Mouse (Mus musculus): ENCODE measurements around the gene Usp47. TPM values are rescaled to one million over a fixed set of nuclear protein-coding genes. Genes with fewer than 3 reads are reported as not detected.
A peak's percentile ranks its signal among the peaks of the same experiment; 100 is the strongest.

Usp47 gene
- polyA plus RNA-seq, 1 experiment from 2014 or later = 68.0 TPM

DNA sequence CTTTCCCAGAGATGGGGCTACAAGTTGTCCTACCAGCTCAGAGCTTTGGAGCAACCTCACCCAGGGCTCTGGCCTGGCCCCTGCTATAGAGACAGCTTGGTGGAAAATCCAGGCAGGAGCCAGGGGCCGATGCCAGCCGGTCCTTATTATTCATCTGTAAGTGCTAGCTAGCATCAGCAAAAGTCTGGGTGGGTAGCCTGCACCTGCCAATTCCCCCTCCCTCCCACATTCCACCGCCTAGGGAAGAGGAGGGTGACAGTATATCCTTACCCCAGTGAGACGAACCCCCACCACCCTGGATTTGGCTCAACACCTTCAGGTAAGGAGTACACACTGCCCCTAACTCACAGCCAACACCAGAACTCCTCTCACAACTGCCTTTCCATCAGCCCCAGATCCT, 104.7 kb downstream of the Usp47 start:
- Histone ChIP-seq H3K36me3 (no peaks in the 10 kb centered on the region), H3K4me2 (no peak overlapping the region), H3K27me3 (no peaks in the 10 kb centered on the region), H3K4me1 (replicated peaks) (no peaks in the 10 kb centered on the region; the same call in 1 of the 2 replicates), H3K9me3 (no peaks in the 10 kb centered on the region), H3K4me3 (no peak overlapping the region), H3K27ac (replicated peaks) (no peak overlapping the region), H3K9ac (no peak overlapping the region)
- no peak for ATAC-seq (ENCODE audit: low read depth)
- WGBS = 86% methylated on average over 4 of the region's 4 CpGs

DNA sequence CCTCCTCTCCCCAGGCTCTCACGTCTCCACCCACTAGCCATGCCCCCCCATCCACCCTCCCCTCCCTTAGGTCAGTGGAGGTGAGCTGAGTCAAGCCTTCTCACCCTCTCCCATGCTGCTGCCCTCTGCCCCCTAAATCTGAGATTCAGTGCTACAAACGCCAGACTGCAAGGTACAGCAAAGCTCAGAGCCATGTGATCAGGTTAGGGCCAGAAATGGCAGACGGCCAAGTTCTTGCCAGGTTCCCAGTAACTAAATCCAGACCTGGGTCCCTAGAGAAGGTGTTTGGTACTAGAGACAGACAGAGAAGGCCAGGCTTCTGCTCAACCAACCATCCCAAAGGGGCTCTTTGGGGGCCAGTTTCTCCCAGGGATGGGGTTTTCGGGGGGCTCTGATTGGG, 105.5 kb downstream of the Usp47 start:
- Histone ChIP-seq H3K9me3 (no peaks in the 10 kb centered on the region), H3K9ac (no peak overlapping the region), H3K4me3 (no peak overlapping the region), H3K36me3 (no peaks in the 10 kb centered on the region), H3K27me3 (no peaks in the 10 kb centered on the region), H3K27ac (replicated peaks) (no peak overlapping the region), H3K4me2 (no peak overlapping the region), H3K4me1 (replicated peaks) (no peaks in the 10 kb centered on the region; the same call in 1 of the 2 replicates)
- ATAC-seq (ENCODE audit: low read depth) = 0 out of 2 replicates have a peak, but pooled peaks have one; percentile 27
- WGBS = 83% methylated on average over 4 of the region's 4 CpGs

DNA sequence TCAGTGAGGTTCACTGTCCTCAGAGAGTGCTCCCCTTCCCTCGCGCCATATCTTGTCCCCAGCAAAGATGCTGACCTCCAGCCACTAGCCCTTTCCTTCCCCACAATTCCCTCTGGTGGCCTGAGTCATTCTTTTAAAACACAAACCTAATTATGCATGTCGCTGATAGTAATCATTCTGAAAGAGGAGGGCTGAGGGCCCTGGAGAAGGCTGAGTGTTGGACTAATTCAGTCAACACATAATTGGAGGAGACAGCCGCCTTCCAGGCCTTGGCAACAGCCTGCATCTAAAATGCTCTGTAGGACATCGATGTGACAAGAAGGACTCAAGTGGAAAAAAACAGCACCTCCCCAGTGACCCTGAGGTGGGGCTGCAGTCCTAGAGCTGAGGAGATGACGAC, 106.5 kb downstream of the Usp47 start:
- Histone ChIP-seq H3K27ac (replicated peaks) (no peak overlapping the region), H3K9me3 (no peaks in the 10 kb centered on the region), H3K36me3 (no peaks in the 10 kb centered on the region), H3K4me1 (replicated peaks) (no peaks in the 10 kb centered on the region; the same call in 1 of the 2 replicates), H3K9ac (no peak overlapping the region), H3K4me2 (no peak overlapping the region), H3K4me3 (no peak overlapping the region), H3K27me3 (no peaks in the 10 kb centered on the region)
- ATAC-seq (ENCODE audit: low read depth) = no peak
- 84% methylated on average over 6 of the region's 6 CpGs for WGBS

DNA sequence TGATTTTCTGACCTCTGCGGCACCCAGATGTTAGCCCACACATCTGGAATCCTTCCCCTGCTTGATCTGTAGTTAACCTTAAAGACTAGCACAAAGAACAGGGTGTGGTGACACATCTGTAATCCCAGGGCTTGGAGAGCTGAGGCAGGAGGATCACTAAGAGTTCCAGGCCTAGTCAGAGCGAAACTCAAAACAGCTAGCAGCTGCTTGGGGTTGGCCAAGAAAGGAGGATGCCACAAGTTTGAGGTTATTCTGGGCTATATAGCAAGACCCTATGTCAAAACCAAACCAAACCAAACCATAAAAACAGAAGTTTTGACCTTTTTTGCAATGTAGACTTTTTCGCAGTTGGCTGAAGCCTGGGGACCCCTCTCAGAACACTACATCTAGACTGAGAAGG, 107.4 kb downstream of the Usp47 start:
- Histone ChIP-seq H3K4me3 (no peak overlapping the region), H3K27me3 (no peaks in the 10 kb centered on the region), H3K27ac (replicated peaks) (no peak overlapping the region), H3K36me3 (no peaks in the 10 kb centered on the region), H3K9ac (no peak overlapping the region), H3K9me3 (no peaks in the 10 kb centered on the region), H3K4me1 (replicated peaks) (no peaks in the 10 kb centered on the region; the same call in 1 of the 2 replicates), H3K4me2 (no peak overlapping the region)
- 94% methylated on average over 3 of the region's 3 CpGs for WGBS
- no peak for ATAC-seq (ENCODE audit: low read depth)

DNA sequence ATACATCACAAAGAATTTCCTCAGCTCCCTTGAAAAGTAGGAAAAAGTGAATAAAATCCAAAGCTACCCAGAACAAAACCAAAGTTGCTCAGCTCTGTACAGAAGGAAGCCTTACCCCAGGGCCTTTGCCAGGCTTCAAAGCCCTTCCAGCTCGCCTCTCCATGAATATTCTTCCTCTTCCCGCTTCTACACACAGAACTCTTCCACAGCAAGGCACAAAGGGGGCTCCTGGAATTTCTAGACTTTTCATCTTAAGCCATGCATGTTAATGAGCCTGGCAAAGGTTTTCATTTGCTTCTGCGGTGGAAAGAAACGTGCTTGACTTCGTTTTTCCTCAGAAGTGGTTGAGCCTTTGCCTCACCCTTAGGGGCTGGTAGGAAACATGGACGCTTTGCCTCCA, 108.7 kb downstream of the Usp47 start:
- Histone ChIP-seq H3K4me3 (no peak overlapping the region), H3K27me3 (no peaks in the 10 kb centered on the region), H3K4me1 (replicated peaks) (no peaks in the 10 kb centered on the region), H3K36me3 (no peaks in the 10 kb centered on the region), H3K4me2 (no peak overlapping the region), H3K27ac (replicated peaks) (no peak overlapping the region), H3K9ac (no peak overlapping the region), H3K9me3 (no peaks in the 10 kb centered on the region)
- no peak for ATAC-seq (ENCODE audit: low read depth)
- 61% methylated on average over 6 of the region's 6 CpGs for WGBS

DNA sequence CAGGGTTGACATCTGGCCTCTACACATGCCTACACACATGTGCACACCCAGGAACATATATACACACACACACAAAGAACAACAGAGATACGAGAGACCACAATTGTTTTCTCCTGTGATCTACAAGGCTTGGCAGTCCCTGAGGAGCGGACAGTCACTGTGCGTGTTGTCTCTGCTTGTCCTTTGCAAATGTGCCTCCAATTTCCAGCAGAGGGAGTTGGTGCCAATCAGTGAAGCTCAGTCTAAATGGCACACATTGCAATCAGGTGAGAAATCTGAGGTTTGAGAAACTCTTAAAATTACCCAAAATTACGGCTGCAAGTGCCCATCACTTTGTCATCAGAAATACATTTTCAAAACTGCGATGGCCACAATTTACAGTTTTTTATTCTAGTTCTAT, 110.0 kb downstream of the Usp47 start:
- no peak overlapping the region for H3K27ac ChIP-seq (replicated peaks)
- H3K4me3 ChIP-seq = no peak overlapping the region
- H3K4me1 ChIP-seq (replicated peaks) = no peaks in the 10 kb centered on the region
- no peak for ATAC-seq (ENCODE audit: low read depth)
- no peak overlapping the region for H3K9ac ChIP-seq
- H3K36me3 ChIP-seq = no peaks in the 10 kb centered on the region
- WGBS = 91% methylated on average over 5 of the region's 5 CpGs
- H3K9me3 ChIP-seq = no peaks in the 10 kb centered on the region
- H3K4me2 ChIP-seq = no peak overlapping the region
- no peaks in the 10 kb centered on the region for H3K27me3 ChIP-seq

DNA sequence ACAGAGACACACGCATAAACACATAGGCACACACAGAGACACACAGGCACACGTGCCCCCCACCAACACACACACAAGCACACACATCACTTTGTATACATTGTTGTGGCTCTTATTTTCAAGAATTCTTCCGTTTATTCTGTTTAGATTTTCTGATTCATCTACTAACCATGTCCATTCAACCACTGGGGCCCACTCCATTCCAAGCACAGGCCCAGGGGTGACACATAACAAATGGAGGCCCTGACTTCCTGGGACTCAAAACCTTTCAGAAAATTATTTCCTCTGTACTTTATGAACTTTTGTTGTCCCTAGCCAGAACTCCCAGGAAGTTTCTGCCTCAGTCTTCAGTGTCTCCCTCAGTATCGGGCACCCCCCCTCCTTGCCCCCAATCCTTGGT, 111.9 kb downstream of the Usp47 start:
- no peak overlapping the region for H3K4me2 ChIP-seq
- no peaks in the 10 kb centered on the region for H3K4me1 ChIP-seq (replicated peaks)
- H3K9me3 ChIP-seq = no peaks in the 10 kb centered on the region
- WGBS = 95% methylated on average over 4 of the region's 4 CpGs
- H3K27ac ChIP-seq (replicated peaks) = no peak overlapping the region
- H3K9ac ChIP-seq = no peak overlapping the region
- ATAC-seq (ENCODE audit: low read depth) = no peak
- no peaks in the 10 kb centered on the region for H3K27me3 ChIP-seq
- no peak overlapping the region for H3K4me3 ChIP-seq
- no peaks in the 10 kb centered on the region for H3K36me3 ChIP-seq

DNA sequence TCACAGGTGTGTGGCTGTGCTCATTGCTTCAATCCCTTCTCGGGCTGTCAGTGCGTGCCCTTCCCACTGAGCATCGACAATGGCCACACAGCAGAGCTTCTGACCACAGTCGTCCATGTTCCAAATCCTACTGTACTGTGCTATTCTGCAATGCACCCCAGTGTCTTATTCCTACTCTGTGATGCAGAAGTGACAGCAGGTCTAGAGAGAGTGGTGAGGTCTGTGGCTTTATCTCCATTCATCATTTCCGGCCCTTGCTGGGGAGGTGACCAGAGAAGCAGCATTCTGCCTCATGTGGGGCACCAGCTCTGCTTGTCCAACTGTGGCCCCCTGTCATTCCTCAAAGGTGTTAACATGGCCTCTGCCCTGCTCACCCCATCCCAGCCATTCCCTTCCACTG, 113.2 kb downstream of the Usp47 start:
- H3K4me3 ChIP-seq = no peak overlapping the region
- no peak for ATAC-seq (ENCODE audit: low read depth)
- H3K36me3 ChIP-seq = no peaks in the 10 kb centered on the region
- no peak overlapping the region for H3K4me2 ChIP-seq
- no peak overlapping the region for H3K27ac ChIP-seq (replicated peaks)
- no peaks in the 10 kb centered on the region for H3K4me1 ChIP-seq (replicated peaks)
- no peaks in the 10 kb centered on the region for H3K9me3 ChIP-seq
- 83% methylated on average over 5 of the region's 5 CpGs for WGBS
- H3K9ac ChIP-seq = no peak overlapping the region
- H3K27me3 ChIP-seq = no peaks in the 10 kb centered on the region

DNA sequence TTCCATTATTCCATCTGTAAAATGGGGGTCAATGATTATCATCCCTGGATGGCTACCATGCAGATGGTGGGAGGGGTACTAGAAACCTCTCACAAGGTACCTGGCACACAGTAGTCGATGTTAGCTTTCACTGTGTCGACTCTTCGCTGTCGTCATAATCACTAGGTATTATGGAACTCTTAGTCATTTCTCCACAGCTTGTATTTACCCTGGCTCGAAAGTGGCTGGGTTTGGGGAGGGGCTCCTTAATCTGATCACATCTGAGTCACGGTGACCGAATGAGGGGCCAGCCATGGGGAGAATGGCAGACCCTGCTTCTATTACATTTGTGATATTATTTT, 114.8 kb downstream of the Usp47 start:
- no peak overlapping the region for H3K9ac ChIP-seq
- H3K27me3 ChIP-seq = no peaks in the 10 kb centered on the region
- no peak overlapping the region for H3K4me3 ChIP-seq
- H3K36me3 ChIP-seq = no peaks in the 10 kb centered on the region
- H3K4me2 ChIP-seq = no peak overlapping the region
- no peak for ATAC-seq (ENCODE audit: low read depth)
- H3K27ac ChIP-seq (replicated peaks) = no peak overlapping the region
- WGBS = 93% methylated on average over 7 of the region's 7 CpGs
- peaks cover 5% of the 10 kb centered on the region for H3K4me1 ChIP-seq (replicated peaks)
- H3K9me3 ChIP-seq = no peaks in the 10 kb centered on the region

DNA sequence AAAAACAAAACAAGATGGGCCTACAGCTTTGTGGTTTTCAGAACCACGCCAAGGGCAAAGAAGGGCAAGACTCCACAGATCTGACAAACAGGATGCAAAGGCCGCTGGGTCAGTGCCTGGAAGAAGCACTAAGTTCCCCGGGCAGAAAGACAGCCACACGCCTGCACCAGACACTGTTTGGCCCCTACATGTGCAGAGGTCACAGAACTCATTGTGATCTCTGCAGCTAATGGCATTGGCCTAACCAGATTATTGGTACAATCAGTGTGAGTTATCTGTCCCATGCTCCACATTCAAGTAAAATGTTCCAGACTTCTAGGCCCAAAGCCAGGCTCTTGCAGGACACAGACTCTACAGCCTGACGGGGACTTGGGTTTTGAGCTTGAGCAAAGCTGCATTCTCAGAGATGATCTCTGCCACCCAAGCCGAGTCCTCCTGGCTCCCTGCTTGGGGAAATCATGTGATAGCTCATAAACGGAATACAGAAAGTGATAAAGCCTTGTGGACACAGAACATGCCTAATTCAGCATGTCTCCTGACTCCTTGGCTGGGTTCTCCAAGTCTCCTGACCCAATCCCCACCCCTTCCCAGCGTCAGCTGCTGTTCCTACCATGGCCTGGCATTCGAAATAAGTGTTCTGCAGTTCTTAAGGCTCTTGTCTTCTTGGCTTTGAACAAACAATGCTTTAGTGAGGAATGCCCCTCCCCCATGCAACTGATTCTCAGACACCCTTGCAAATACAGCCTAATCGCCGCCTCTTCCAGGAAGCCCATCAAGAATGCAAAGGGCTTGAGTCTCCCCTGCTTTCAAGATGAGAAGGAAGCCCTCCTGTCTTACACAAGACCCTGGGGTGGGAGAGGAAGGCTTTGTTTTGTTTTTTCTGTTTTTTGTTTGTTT, 115.5 kb downstream of the Usp47 start:
- Histone ChIP-seq H3K4me1 (replicated peaks) (peaks cover 11% of the 10 kb centered on the region), H3K27me3 (no peaks in the 10 kb centered on the region), H3K36me3 (no peaks in the 10 kb centered on the region), H3K4me3 (no peak overlapping the region), H3K27ac (replicated peaks) (no peak overlapping the region), H3K9ac (no peak overlapping the region), H3K9me3 (no peaks in the 10 kb centered on the region), H3K4me2 (no peak overlapping the region)
- ATAC-seq (ENCODE audit: low read depth) = no peak
- WGBS = 77% methylated on average over 11 of the region's 11 CpGs

DNA sequence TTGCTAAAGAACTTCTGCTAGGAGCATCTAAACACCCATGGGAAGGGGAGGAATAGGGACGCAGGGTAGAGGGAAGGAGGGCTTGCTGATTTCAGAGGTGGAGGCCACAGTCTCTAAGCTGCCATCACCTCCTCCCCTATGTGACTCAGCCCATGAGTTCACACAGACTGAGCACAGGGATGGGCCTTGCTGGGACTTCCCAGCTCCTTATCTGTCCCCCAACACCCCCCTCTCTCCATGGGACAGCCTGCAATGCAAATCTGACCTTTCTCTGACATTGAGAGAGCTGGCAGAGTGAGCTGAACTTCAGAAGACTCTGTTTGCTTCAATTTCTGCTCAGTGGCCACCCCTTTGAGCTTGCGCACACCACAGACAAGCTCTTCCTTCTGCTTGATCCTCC, 117.4 kb downstream of the Usp47 start:
- Histone ChIP-seq H3K4me1 (replicated peaks) (peaks cover 19% of the 10 kb centered on the region), H3K36me3 (no peaks in the 10 kb centered on the region), H3K9ac (no peak overlapping the region), H3K27me3 (no peaks in the 10 kb centered on the region), H3K4me2 (no peak overlapping the region), H3K9me3 (no peaks in the 10 kb centered on the region), H3K4me3 (no peak overlapping the region), H3K27ac (replicated peaks) (no peak overlapping the region)
- no peak for ATAC-seq (ENCODE audit: low read depth)
- 93% methylated on average over 2 of the region's 2 CpGs for WGBS

DNA sequence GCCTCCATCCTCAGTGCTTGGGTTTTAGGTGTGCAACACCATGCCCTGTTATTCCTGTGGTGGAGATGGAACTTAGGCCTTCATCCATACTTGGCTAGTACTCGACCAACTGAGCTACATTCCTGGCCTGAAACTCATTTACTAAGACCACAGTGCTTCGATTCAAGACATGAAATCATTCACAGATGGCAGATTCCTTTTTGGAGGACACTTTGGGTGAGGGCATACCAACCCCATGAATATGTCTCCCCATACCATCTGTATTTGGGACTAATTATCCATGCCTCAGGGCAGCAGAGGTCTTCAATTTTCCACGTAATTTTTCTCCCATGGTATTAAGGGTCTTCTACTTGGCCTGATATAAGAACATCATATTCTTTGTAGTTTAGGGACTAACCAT, 119.3 kb downstream of the Usp47 start:
- H3K9me3 ChIP-seq = no peaks in the 10 kb centered on the region
- no peak overlapping the region for H3K9ac ChIP-seq
- no peak overlapping the region for H3K4me2 ChIP-seq
- H3K36me3 ChIP-seq = no peaks in the 10 kb centered on the region
- no peak for ATAC-seq (ENCODE audit: low read depth)
- no peak overlapping the region for H3K27ac ChIP-seq (replicated peaks)
- WGBS = 80% methylated on average over 3 of the region's 3 CpGs
- peaks cover 19% of the 10 kb centered on the region for H3K4me1 ChIP-seq (replicated peaks)
- H3K27me3 ChIP-seq = no peaks in the 10 kb centered on the region
- no peak overlapping the region for H3K4me3 ChIP-seq

DNA sequence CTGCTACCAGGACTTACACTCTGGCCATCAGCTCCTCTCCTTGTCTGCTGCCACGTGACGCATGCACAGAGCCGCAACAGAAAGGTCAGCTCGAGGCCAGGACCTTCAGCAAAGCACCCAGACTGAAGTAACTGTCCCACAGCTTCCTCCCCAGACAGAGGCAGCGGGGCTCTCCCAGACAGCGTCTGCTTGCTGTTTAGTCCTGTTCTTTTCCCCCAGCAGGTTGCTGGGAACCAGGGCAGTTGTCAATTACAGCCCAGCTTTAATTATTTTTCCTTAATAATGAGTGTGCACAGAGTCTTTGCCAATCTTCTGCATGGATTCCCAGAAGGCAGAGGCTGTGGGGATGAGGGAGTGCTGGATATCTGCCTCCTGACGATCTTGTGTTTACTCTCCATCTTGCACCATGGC, 119.8 kb downstream of the Usp47 start:
- H3K27ac ChIP-seq (replicated peaks) = 0 out of 2 replicates have a peak overlapping the region, but pooled peaks have one; percentile 4
- no peak overlapping the region for H3K9ac ChIP-seq
- no peaks in the 10 kb centered on the region for H3K27me3 ChIP-seq
- H3K9me3 ChIP-seq = no peaks in the 10 kb centered on the region
- 43% methylated on average over 7 of the region's 7 CpGs for WGBS
- no peak overlapping the region for H3K4me3 ChIP-seq
- no peak for ATAC-seq (ENCODE audit: low read depth)
- no peaks in the 10 kb centered on the region for H3K36me3 ChIP-seq
- no peak overlapping the region for H3K4me2 ChIP-seq
- H3K4me1 ChIP-seq (replicated peaks) = peaks cover 19% of the 10 kb centered on the region

All from neural tube, embryonic 13.5 days (tissue).